Mouse (Mus musculus) retina, embryonic 14.5 days (tissue): ENCODE measurements around the gene Kcnk4.

Source experiments
- DNase-seq: peaks from one replicate; pipeline ENCODE4 v3.0.0-alpha.2; 2015; ENCODE audit warnings: low spot score

Kcnk4 gene

DNA sequence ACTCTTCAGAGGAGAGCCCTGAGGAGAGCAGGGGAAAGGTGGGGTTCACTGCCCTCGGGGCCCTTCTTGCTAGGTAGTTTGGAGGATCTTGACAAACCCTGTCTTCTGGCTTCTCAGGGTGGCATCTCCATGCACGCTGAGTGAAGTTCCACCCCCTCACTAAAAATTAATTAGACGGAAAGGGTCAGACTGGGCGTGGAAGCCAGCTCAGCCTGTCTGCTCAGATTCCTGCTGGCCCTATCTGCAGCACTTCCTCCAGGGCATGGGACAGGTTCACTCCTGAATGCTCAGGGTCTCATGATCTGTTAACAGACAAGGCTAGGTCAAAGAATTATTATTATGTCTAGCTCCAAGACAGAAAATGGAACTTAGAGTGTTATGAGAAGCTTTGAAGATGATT lies 41.8 kb downstream of the Kcnk4 start:
- no peak for DNase-seq

- no peak for DNase-seq
Observed at GRCm38 (mm10) chr19:6877965-6878364, 56.4 kb downstream of the Kcnk4 start.

- DNase-seq = no peak
Observed at GRCm38 (mm10) chr19:6876799-6877198, 57.5 kb downstream of the Kcnk4 start.

GRCm38 (mm10) chr19:6875834-6876233 lies 58.5 kb downstream of the Kcnk4 start:
- DNase-seq = no peak

- DNase-seq = no peak
Observed at GRCm38 (mm10) chr19:6874257-6874656, 60.1 kb downstream of the Kcnk4 start.
